7 mouse cellular contexts compared by ENCODE assay signal in genomic region chr9:60521143-60521542, GRCm38 (mm10). TPM values are rescaled to one million over a fixed set of nuclear protein-coding genes. Genes with fewer than 3 reads are reported as not detected.
A peak's percentile ranks its signal among the peaks of the same experiment; 100 is the strongest.
DNase-seq lines count a peak whose midpoint lies in the region; ATAC-seq and TF ChIP-seq lines count a peak whose summit lies in the region.

No protein-coding gene starts in this region.

- H3K9me3 ChIP-seq in lung, embryonic 15.5 days, result no peaks in the 10 kb centered on the region
- H3K9me3 ChIP-seq in forebrain, postnatal 0 days (ENCODE audit: low read length), result no peaks in the 10 kb centered on the region
- no peaks in the 10 kb centered on the region for H3K9me3 ChIP-seq in liver, embryonic 12.5 days (replicated peaks)
- no peaks in the 10 kb centered on the region for H3K9me3 ChIP-seq in stomach, embryonic 16.5 days (replicated peaks; ENCODE audit: control insufficient read depth, low read length)

- TF ChIP-seq CTCF in forebrain, postnatal 0 days (IDR thresholded peaks at IDR 0.05; ENCODE audit: low read depth), result no peak

- H3K36me3 ChIP-seq in lung, embryonic 15.5 days, result no peaks in the 10 kb centered on the region
- no peaks in the 10 kb centered on the region for H3K36me3 ChIP-seq in forebrain, postnatal 0 days (ENCODE audit: insufficient read depth)
- H3K36me3 ChIP-seq in liver, embryonic 12.5 days, result no peaks in the 10 kb centered on the region
- H3K36me3 ChIP-seq in stomach, embryonic 16.5 days (ENCODE audit: control insufficient read depth, insufficient read depth, low read length), result no peaks in the 10 kb centered on the region

- DNase-seq in lung, adult 18-20 months, result no peak
- DNase-seq in forebrain, postnatal 0 days, result no peak
- no peak for DNase-seq in left cerebral cortex, postnatal 14 days (ENCODE audit: low spot score in 2 of 2)
- no peak for DNase-seq in cerebellum, adult 11 months

- WGBS in lung, embryonic 15.5 days, result 36% methylated on average over 5 of the region's 5 CpGs
- 40% methylated on average over 5 of the region's 5 CpGs for WGBS in forebrain, postnatal 0 days
- WGBS in liver, embryonic 12.5 days (ENCODE audit: insufficient replicate concordance), result 41% methylated on average over 5 of the region's 5 CpGs
- 37% methylated on average over 5 of the region's 5 CpGs for WGBS in stomach, embryonic 16.5 days

- peaks cover 12% of the 10 kb centered on the region; the same call in 1 of the 2 replicates for H3K27me3 ChIP-seq in lung, embryonic 15.5 days
- peaks cover 6% of the 10 kb centered on the region for H3K27me3 ChIP-seq in forebrain, postnatal 0 days (ENCODE audit: insufficient read depth, low read length)
- peaks cover 43% of the 10 kb centered on the region for H3K27me3 ChIP-seq in liver, embryonic 12.5 days (replicated peaks)
- no peaks in the 10 kb centered on the region for H3K27me3 ChIP-seq in stomach, embryonic 16.5 days (ENCODE audit: control insufficient read depth, insufficient read depth, low read length)

- H3K4me2 ChIP-seq in lung, embryonic 15.5 days, result peak overlapping the region; percentile 97
- peak overlapping the region; percentile 75; the same call in 1 of the 2 replicates for H3K4me2 ChIP-seq in forebrain, postnatal 0 days (ENCODE audit: low read depth)
- H3K4me2 ChIP-seq in liver, embryonic 12.5 days, result peak overlapping the region; percentile 70
- peak overlapping the region; percentile 89 for H3K4me2 ChIP-seq in stomach, embryonic 16.5 days (ENCODE audit: low read depth, low read length)

- H3K9ac ChIP-seq in lung, embryonic 15.5 days, result peak overlapping the region; percentile 70
- H3K9ac ChIP-seq in forebrain, postnatal 0 days, result no peak overlapping the region
- 0 out of 2 replicates have a peak overlapping the region, but pooled peaks have one; percentile 48 for H3K9ac ChIP-seq in liver, embryonic 12.5 days
- H3K9ac ChIP-seq in stomach, embryonic 16.5 days (ENCODE audit: low read length), result peak overlapping the region; percentile 84

- intact Hi-C loops in left cerebral cortex, postnatal 14 days (cut with DNase I), result loop anchor here (10.0 kb wide), 1 partner anchor 246 kb away; no protein-coding TSS in a partner anchor

- no peak for ATAC-seq in lung, embryonic 15.5 days (ENCODE audit: borderline replicate concordance, extremely low read depth, low FRiP score, low TSS enrichment)
- ATAC-seq in forebrain, postnatal 0 days, result no peak
- no peak for ATAC-seq in liver, embryonic 12.5 days
- ATAC-seq in stomach, embryonic 16.5 days (ENCODE audit: insufficient read depth, low FRiP score), result no peak

- H3K4me3 ChIP-seq in lung, embryonic 15.5 days, result peak overlapping the region; percentile 68
- H3K4me3 ChIP-seq in forebrain, postnatal 0 days (ENCODE audit: low read depth, low read length), result 0 out of 2 replicates have a peak overlapping the region, but pooled peaks have one; percentile 45
- H3K4me3 ChIP-seq in liver, embryonic 12.5 days, result peak overlapping the region; percentile 56
- H3K4me3 ChIP-seq in stomach, embryonic 16.5 days (replicated peaks; ENCODE audit: low read length), result peak overlapping the region; percentile 72

- H3K4me1 ChIP-seq in lung, embryonic 15.5 days, result peaks cover 69% of the 10 kb centered on the region
- H3K4me1 ChIP-seq in forebrain, postnatal 0 days (ENCODE audit: insufficient read depth), result no peaks in the 10 kb centered on the region
- peaks cover 26% of the 10 kb centered on the region for H3K4me1 ChIP-seq in liver, embryonic 12.5 days
- peaks cover 39% of the 10 kb centered on the region for H3K4me1 ChIP-seq in stomach, embryonic 16.5 days (ENCODE audit: control insufficient read depth, insufficient read depth, low read length)

- H3K27ac ChIP-seq in lung, embryonic 15.5 days, result no peak overlapping the region
- no peak overlapping the region for H3K27ac ChIP-seq in forebrain, postnatal 0 days (ENCODE audit: low read depth, low read length)
- H3K27ac ChIP-seq in liver, embryonic 12.5 days, result no peak overlapping the region
- no peak overlapping the region for H3K27ac ChIP-seq in stomach, embryonic 16.5 days (ENCODE audit: low read length)

RNA-seq across cellular contexts. Expression of gene Thsd4, which starts 0.7 kb away (rescaled TPM):
- polyA plus RNA-seq in lung, embryonic 15.5 days (2015; fragmentation: Nextera tagmentation; extraction: Ambion mirVana), result 9.6 and 10.0 TPM in 2 replicates
- total RNA-seq in forebrain, postnatal 0 days (2014; rRNA removed), result 9.2 and 14.2 TPM in 2 replicates
- polyA plus RNA-seq in forebrain, postnatal 0 days (2015; fragmentation: Nextera tagmentation; extraction: Ambion mirVana), result 2.2 and 3.5 TPM in 2 replicates
- 3.3 and 3.7 TPM in 2 replicates for polyA plus RNA-seq in liver, embryonic 12.5 days (2016; fragmentation: Nextera tagmentation; extraction: Ambion mirVana)
- polyA plus RNA-seq in stomach, embryonic 16.5 days (2015; fragmentation: Nextera tagmentation; extraction: Ambion mirVana), result 18.7 and 20.0 TPM in 2 replicates
- 1 to 10 TPM; 7.5 to 8.9 TPM for total RNA-seq in left cerebral cortex, postnatal 14 days (2021)
